Mouse (Mus musculus) macrophage (primary cell): Measurements from ENCODE around the gene Erf. TPM values are rescaled to one million over a fixed set of nuclear protein-coding genes. Genes with fewer than 3 reads are reported as not detected.
"Not testable (repeated sequence)": the region's sequence is repeated elsewhere in the genome, so short reads cannot be mapped to it uniquely, and the experiment has no call there.

Experiments
- H3K27ac ChIP-seq: fragments of 350-480 bp; formaldehyde crosslinking; 2 replicates; pipeline ENCODE4 v1.9.0; 2021
- H3K36me3 ChIP-seq: fragments of 350-480 bp; formaldehyde crosslinking; 2 replicates; pipeline ENCODE4 v1.9.0; 2021; ENCODE audit errors: inconsistent target
- H3K4me3 ChIP-seq: fragments of 350-480 bp; formaldehyde crosslinking; 2 replicates; pipeline ENCODE4 v1.9.0; 2021; ENCODE audit errors: inconsistent target
- H3K79me2 ChIP-seq: fragments of 350-480 bp; formaldehyde crosslinking; 2 replicates; pipeline ENCODE4 v1.9.0; 2021; ENCODE audit errors: inconsistent target
- WGBS: methylation state at CpG from one replicate; pipeline ENCODE4 v1.1.7; 2026; ENCODE audit warnings: inconsistent platforms; ENCODE audit not compliant: missing documents; 5-methylcytosine and 5-hydroxymethylcytosine counted together
- polyA plus RNA-seq: library from polyadenylated mRNA; stranded (reverse); fragments of 250-400 nt; gene quantifications from 3 replicates; pipeline ENCODE4 v1.2.4, GENCODE M21; 2018; ENCODE audit warnings: inconsistent platforms

Gene Erf
- polyA plus RNA-seq, 1 experiment from 2014 or later = 11.9 TPM

GRCm38 (mm10) chr7:25267301-25267750 lies 16.8 kb upstream of the Erf start, which contains the start of gene Cic:
Gene Cic (plus strand): TSS chr7:25267704.
- no peaks in the 10 kb centered on the region for H3K36me3 ChIP-seq
- peaks cover 35% of the 10 kb centered on the region for H3K79me2 ChIP-seq
- WGBS = 2% methylated on average over 29 of the region's 29 CpGs
- peak within 1 kb of the TSS; percentile 77 for H3K4me3 ChIP-seq
- H3K27ac ChIP-seq = peak within 1 kb of the TSS; percentile 92

- Histone ChIP-seq H3K79me2 (peaks cover 29% of the 10 kb centered on the region), H3K4me3 (no peak overlapping the region), H3K36me3 (no peaks in the 10 kb centered on the region), H3K27ac (no peak overlapping the region)
- 95% methylated on average over 8 of the region's 8 CpGs for WGBS
These were observed 15.8 kb upstream of the Erf start for GRCm38 (mm10) chr7:25266180-25266962.

DNA sequence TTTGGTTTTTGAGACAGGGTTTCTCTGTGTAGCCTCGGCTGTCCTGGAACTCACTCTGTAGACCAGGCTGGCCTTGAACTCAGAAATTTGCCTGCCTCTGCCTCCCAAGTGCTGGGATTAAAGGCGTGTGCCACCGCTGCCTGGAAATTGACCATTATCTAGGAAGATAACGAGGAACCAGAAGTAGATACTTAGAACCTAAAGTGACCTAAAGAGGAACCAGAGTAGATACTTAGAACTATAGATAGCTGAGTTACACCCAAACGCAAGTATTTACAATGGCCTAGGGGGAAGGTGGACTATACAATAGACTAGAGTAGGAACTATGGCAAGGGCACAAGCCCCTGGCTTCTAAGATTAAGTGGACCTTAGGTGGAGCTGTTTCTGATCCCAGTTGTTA lies 15.2 kb upstream of the Erf start:
- H3K79me2 ChIP-seq = peaks cover 22% of the 10 kb centered on the region
- H3K27ac ChIP-seq, H3K36me3 ChIP-seq, H3K4me3 ChIP-seq: not testable (repeated sequence)
- WGBS = 69% methylated on average over 4 of the region's 5 CpGs

DNA sequence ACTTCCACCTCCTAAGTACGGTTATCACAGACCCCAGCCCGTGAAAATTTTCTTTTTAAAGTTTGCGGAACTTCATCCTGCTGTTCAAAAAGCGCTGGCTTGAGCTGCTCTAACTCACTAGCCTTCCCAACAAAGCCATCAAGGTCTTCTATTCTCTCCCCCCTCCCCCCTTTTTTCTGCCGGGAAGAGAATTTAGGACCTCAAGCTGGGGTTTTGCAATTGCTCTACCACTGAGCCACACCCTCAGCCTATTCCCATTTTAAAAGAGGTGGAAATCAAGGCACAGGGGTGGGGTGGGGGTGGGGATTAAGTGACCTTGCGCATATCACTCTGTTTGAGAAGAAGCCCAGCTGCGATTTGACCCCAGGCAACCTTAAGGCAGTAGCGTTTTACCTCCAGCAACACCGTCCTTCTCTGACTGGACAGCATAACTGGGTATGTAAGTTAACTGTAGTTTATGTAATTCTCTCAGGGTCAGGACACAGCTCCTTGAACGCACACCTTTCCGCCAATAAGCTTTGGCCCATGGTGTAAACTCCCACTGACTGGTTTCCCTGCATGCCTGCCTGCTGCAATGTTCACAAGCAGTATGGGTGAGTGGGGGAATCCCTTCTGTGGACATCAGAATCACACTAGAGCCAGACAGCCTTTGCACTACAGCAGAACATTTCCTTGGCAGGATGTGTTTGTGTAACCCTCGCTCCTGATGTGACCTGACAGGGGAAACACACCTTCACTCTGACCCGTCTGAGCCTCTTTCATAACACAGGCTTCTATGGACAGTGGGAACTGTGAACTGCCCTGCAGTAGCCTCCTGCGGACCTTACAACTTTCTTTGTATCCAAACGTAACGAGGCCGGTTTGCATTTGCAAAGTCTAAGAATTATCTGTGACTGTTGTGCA lies 13.7 kb upstream of the Erf start:
- 87% methylated on average over 17 of the region's 17 CpGs for WGBS
- H3K36me3 ChIP-seq = no peaks in the 10 kb centered on the region
- H3K27ac ChIP-seq = no peak overlapping the region
- H3K4me3 ChIP-seq = no peak overlapping the region
- peaks cover 9% of the 10 kb centered on the region for H3K79me2 ChIP-seq

DNA sequence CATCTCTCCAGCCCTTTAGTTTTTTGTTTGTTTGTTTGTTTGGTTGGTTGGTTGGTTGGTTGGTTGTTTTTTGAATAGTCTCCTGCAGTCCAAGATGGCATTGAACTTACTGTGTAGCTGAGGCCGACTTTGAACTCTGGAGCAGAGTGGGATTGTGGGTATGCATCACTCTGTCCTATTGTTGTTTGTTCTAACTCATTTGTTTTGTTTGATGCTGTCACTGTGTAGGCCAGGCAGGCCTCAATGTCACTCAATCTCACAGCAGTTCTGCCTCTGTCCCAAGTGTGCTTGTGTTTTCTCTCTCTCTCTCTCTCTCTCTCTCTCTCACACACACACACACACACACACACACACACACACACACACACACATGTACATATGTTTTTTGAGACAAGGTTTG lies 11.3 kb upstream of the Erf start:
- 100% methylated on average over 1 of the region's 1 CpGs for WGBS
- Histone ChIP-seq H3K79me2 (no peaks in the 10 kb centered on the region), H3K4me3 (no peak overlapping the region), H3K27ac (no peak overlapping the region), H3K36me3 (no peaks in the 10 kb centered on the region)

- Histone ChIP-seq H3K36me3 (no peaks in the 10 kb centered on the region), H3K27ac (no peak overlapping the region), H3K4me3 (no peak overlapping the region), H3K79me2 (peaks cover 28% of the 10 kb centered on the region)
- 55% methylated on average over 8 of the region's 8 CpGs for WGBS
These were observed 1.3 kb upstream of the Erf start for GRCm38 (mm10) chr7:25251822-25252221.

DNA sequence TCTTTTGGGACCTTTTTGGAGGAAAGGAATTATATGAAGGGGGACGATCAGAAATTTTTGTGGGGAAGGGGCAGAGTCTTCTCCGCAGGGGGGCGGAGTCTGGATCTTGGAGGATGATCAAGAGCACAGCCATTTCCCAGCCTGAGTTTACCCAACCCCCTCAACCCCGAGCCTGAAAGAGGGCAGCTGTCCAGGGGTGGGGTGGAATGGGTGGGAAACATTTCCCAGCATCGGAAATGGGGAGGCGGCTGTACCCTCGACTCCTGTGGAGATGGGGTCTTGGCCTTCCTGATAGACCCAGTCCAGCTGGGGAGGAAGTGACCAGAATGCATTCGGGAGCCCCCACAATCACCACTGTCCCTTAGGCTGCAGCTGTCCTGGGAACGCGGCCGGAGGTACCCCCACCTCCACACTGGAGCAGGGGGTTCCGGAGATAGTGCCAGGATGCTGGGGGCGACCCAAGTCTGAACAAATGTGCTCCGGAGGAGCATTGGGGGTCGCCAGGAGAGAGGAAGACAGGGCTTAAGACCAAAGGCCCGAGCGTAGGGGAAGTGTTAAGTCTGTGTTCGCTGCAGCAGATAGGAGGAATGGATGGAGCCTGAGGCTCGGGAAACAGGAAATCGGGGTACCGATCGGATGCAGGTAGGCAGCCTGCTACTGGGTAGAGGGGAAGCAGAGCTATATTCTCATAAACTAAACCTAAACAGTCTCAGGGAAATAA lies 670 bp upstream of the Erf start:
- WGBS = 8% methylated on average over 22 of the region's 22 CpGs
- Histone ChIP-seq H3K27ac (no peak overlapping the region), H3K79me2 (peaks cover 34% of the 10 kb centered on the region), H3K4me3 (peak overlapping the region; percentile 12; the same call in 1 of the 2 replicates), H3K36me3 (no peaks in the 10 kb centered on the region)

DNA sequence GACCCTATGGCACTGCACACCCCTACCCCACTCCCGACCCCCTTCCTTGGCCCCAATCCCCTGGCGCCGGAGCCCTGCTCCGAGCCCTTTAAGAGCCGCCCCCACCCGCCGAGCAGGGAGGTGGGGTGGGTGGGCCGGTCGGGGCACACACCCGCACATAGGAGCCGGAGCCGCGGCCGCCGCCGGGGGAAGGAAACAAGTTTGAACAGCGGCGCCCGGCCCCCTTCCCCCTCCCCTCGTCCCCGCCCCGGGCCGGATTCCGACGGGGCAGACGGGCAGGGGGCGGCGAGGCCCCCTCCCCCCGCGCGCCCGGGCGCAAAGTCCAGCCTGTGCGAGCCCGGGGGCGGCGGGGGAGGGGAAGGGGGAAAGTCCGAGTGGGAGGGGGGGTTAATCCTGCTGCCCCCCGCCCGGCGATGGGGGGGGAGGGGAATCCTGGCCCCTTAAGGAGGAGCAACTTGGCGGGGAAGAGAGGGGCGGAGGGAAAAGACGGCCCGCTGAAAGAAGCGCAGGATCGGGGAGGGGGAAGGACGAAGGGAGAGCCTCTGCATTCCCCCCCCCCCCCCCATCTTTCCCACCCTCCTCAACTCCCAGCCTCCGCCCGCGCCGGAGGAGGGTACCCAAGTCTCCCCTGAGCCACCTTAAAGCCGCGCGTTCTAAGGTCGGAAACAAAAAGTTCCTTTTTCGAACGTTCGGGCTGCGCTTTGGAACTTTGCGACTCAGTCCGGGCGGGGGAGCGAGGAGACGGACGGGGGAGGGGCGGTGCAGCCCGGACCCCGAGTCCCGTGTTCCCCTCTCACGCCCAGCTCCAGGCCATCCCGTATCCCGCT lies 1.0 kb downstream of the Erf start:
- under 1% methylated on average over 41 of the region's 73 CpGs for WGBS
- peak overlapping the region; percentile 79 for H3K27ac ChIP-seq
- H3K4me3 ChIP-seq = peak overlapping the region; percentile 91
- H3K36me3 ChIP-seq = peaks cover 4% of the 10 kb centered on the region; the same call in 1 of the 2 replicates
- peaks cover 51% of the 10 kb centered on the region for H3K79me2 ChIP-seq

DNA sequence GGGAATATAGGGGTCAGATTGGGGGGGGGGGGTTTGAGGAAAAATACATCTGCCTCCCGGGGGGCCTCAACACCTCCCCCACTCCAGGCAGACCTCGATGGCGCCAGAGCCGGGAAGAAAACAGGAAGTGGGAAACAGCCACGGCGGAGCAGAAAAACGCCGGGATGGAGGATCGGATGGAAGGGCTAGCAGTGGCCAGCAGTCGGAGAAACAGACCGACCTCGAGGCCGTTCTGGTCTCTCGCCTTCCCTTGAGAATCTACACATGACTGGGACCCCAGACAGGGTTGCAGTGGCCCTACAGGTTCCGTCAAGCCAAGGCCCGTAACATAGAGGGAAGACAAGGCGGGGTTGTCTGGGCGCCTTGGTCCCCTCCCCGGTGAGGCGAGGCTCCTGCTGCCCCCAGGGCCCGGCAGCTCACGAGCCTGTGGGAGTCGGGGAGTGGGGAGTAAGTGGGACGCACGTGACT lies 1.7 kb downstream of the Erf start:
- Histone ChIP-seq H3K27ac (peak overlapping the region; percentile 68), H3K4me3 (peak overlapping the region; percentile 46), H3K79me2 (peaks cover 54% of the 10 kb centered on the region), H3K36me3 (peaks cover 4% of the 10 kb centered on the region; the same call in 1 of the 2 replicates)
- WGBS = under 1% methylated on average over 22 of the region's 25 CpGs

GRCm38 (mm10) chr7:25248018-25248647 lies 2.4 kb downstream of the Erf start:
- Histone ChIP-seq H3K27ac (peak overlapping the region; percentile 68), H3K36me3 (peaks cover 4% of the 10 kb centered on the region; the same call in 1 of the 2 replicates), H3K79me2 (peaks cover 54% of the 10 kb centered on the region), H3K4me3 (peak overlapping the region; percentile 46)
- WGBS = 13% methylated on average over 18 of the region's 18 CpGs

DNA sequence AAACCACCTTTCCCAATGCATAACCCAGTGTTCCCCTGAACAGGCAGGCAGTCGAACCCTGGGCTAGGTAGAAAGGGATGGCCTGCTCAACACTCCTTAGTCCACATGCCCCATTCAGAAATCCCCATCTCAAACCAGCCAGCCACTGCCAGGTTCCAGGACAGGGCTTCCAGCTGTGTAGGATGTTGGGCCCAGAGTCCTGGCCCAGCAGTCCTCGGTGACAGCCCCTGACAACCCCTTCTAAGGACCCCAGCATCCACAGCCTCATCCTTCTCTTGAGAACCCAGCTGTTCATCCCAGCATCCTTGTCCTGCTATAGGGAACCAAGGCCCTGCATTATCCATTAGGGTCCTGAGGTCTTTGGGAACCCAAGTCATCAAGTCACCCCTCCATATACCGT lies 3.1 kb downstream of the Erf start:
- Histone ChIP-seq H3K79me2 (peaks cover 54% of the 10 kb centered on the region), H3K27ac (no peak overlapping the region), H3K36me3 (peaks cover 4% of the 10 kb centered on the region; the same call in 1 of the 2 replicates), H3K4me3 (no peak overlapping the region)
- WGBS = 36% methylated on average over 3 of the region's 3 CpGs

DNA sequence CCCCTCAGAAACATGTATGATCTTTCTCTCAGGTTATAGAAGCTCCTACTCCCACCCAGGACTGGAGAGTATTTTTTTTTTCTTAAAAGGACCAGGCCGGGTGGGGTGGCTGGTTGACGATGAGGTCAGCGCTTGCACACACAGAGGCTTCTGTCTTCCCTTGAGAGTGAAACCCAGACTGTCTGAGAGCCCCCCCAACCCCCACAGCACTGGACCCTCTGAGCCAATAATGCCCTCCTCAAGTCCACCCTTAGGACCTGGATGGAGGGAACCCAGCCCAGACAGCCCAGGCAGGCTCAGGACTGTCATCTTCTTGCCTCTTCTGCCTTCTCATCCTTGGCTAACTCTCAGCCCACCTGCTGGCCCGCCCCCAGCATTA lies 3.8 kb downstream of the Erf start:
- peaks cover 54% of the 10 kb centered on the region for H3K79me2 ChIP-seq
- H3K36me3 ChIP-seq = peaks cover 4% of the 10 kb centered on the region; the same call in 1 of the 2 replicates
- H3K27ac ChIP-seq = no peak overlapping the region
- WGBS = 25% methylated on average over 4 of the region's 4 CpGs
- H3K4me3 ChIP-seq = no peak overlapping the region

GRCm38 (mm10) chr7:25246079-25246758 lies 4.3 kb downstream of the Erf start:
- no peak overlapping the region for H3K4me3 ChIP-seq
- peaks cover 4% of the 10 kb centered on the region; the same call in 1 of the 2 replicates for H3K36me3 ChIP-seq
- 57% methylated on average over 20 of the region's 20 CpGs for WGBS
- peaks cover 54% of the 10 kb centered on the region for H3K79me2 ChIP-seq
- H3K27ac ChIP-seq = no peak overlapping the region
